In the genomic region with DNA sequence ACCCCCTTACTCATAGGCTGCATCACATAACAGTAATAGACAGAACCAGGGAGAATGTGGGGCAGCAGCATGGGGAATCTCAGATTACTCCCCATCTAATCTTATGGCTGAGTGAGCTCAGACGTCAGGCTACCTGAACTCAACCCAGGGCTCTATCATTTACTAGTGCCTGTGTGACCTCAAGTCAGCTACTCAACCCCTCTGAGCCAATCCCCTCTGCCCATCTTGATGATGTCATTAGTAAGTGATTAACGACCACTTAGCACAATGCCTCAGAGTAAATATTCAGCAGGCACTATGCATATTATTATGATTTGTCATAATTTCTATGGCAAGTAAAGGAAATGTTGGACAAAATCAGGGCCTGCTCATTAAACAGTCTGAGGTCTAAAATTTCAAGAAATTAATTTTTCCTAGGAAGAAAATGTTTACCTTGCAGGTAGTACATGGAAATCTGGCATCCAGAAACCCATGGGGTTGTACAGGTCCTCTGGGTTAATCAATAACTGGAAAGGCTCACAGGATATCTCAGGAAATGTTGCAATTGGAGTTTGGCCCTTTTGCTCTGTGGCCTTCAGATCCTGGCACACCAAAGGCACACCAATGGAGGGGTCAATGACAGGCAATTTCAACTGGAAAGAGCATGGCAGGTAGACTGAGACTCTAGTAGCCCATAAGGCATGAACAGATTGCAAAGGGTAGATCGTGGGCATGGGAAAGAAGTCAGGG, we compare ENCODE assay signal across 21 mouse cellular contexts.
A peak's percentile ranks its signal among the peaks of the same experiment; 100 is the strongest.
DNase-seq lines count a peak whose midpoint lies in the region; ATAC-seq and TF ChIP-seq lines count a peak whose summit lies in the region.
"Had no signal": no experiment of that assay in that cellular context is flagged by ENCODE, and none has a peak within 500 bp of the region (broad histone marks: within the 10 kb centered on the region; RNA-seq: fewer than 3 reads in every experiment).

No protein-coding gene starts in this region.

- no peaks in the 10 kb centered on the region for H3K9me3 ChIP-seq in kidney, embryonic 14.5 days (ENCODE audit: control insufficient read depth, low read length)
- H3K9me3 ChIP-seq in kidney, postnatal 0 days (replicated peaks; ENCODE audit: low read length): no peaks in the 10 kb centered on the region
- peaks cover 16% of the 10 kb centered on the region; the same call in 1 of the 2 replicates for H3K9me3 ChIP-seq in liver, embryonic 12.5 days (replicated peaks)
- H3K9me3 ChIP-seq in hindbrain, embryonic 11.5 days (ENCODE audit: control insufficient read depth, low read length): no peaks in the 10 kb centered on the region
- H3K9me3 ChIP-seq: embryonic facial prominence, embryonic 15.5 days; limb, embryonic 13.5 days; neural tube, embryonic 12.5 days had no signal

- 43% methylated on average over 3 of the region's 3 CpGs for WGBS in kidney, adult 2 months
- WGBS in kidney, embryonic 14.5 days: 55% methylated on average over 3 of the region's 3 CpGs
- WGBS in kidney, postnatal 0 days: 63% methylated on average over 3 of the region's 3 CpGs
- WGBS in liver, embryonic 12.5 days (ENCODE audit: insufficient replicate concordance): 45% methylated on average over 3 of the region's 3 CpGs
- WGBS in hindbrain, embryonic 11.5 days: 81% methylated on average over 3 of the region's 3 CpGs

- no peaks in the 10 kb centered on the region for H3K36me3 ChIP-seq in kidney, adult 2 months (ENCODE audit: control insufficient read depth, insufficient read depth, low read length)
- no peaks in the 10 kb centered on the region for H3K36me3 ChIP-seq in kidney, embryonic 14.5 days (ENCODE audit: control insufficient read depth, insufficient read depth, low read length)
- H3K36me3 ChIP-seq in kidney, postnatal 0 days (ENCODE audit: insufficient read depth, low read length): no peaks in the 10 kb centered on the region
- H3K36me3 ChIP-seq in liver, embryonic 12.5 days: no peaks in the 10 kb centered on the region
- no peaks in the 10 kb centered on the region for H3K36me3 ChIP-seq in hindbrain, embryonic 11.5 days (ENCODE audit: control insufficient read depth, insufficient read depth, low read length)
- H3K36me3 ChIP-seq: embryonic facial prominence, embryonic 15.5 days; G1E; limb, embryonic 13.5 days; neural tube, embryonic 12.5 days had no signal

- intact Hi-C loops in left cerebral cortex, postnatal 10 days (cut with DNase I): no loop called here

- no peak overlapping the region for H3K27ac ChIP-seq in kidney, adult 2 months (ENCODE audit: insufficient read depth, low read depth, low read length)
- no peak overlapping the region for H3K27ac ChIP-seq in kidney, embryonic 14.5 days (ENCODE audit: low read depth, low read length)
- no peak overlapping the region for H3K27ac ChIP-seq in kidney, postnatal 0 days
- 0 out of 2 replicates have a peak overlapping the region, but pooled peaks have one; percentile 16 for H3K27ac ChIP-seq in liver, embryonic 12.5 days
- H3K27ac ChIP-seq in hindbrain, embryonic 11.5 days (ENCODE audit: low read depth, low read length): no peak overlapping the region
- H3K27ac ChIP-seq: embryonic facial prominence, embryonic 15.5 days; hindbrain, embryonic 14.5 days; limb, embryonic 13.5 days; macrophage; neural tube, embryonic 12.5 days had no signal

- peaks cover 8% of the 10 kb centered on the region; the same call in 1 of the 2 replicates for H3K4me1 ChIP-seq in kidney, adult 2 months (ENCODE audit: control insufficient read depth, insufficient read depth, low read length)
- no peaks in the 10 kb centered on the region for H3K4me1 ChIP-seq in kidney, embryonic 14.5 days (ENCODE audit: control insufficient read depth, insufficient read depth, low read length)
- no peaks in the 10 kb centered on the region for H3K4me1 ChIP-seq in kidney, postnatal 0 days (replicated peaks; ENCODE audit: insufficient read depth, low read length)
- H3K4me1 ChIP-seq in liver, embryonic 12.5 days: no peaks in the 10 kb centered on the region
- no peaks in the 10 kb centered on the region for H3K4me1 ChIP-seq in hindbrain, embryonic 11.5 days (replicated peaks; ENCODE audit: control insufficient read depth, insufficient read depth, low read length)
- H3K4me1 ChIP-seq: embryonic facial prominence, embryonic 15.5 days; limb, embryonic 13.5 days had no signal

- H3K4me3 ChIP-seq in kidney, adult 2 months (ENCODE audit: insufficient read depth, low read depth, low read length): no peak overlapping the region
- no peak overlapping the region for H3K4me3 ChIP-seq in kidney, embryonic 14.5 days (ENCODE audit: low read length)
- no peak overlapping the region for H3K4me3 ChIP-seq in kidney, postnatal 0 days (replicated peaks; ENCODE audit: low read depth, low read length)
- no peak overlapping the region for H3K4me3 ChIP-seq in liver, embryonic 12.5 days
- no peak overlapping the region for H3K4me3 ChIP-seq in hindbrain, embryonic 11.5 days (ENCODE audit: low read depth, low read length)
- H3K4me3 ChIP-seq: embryonic facial prominence, embryonic 15.5 days; limb, embryonic 13.5 days; neural tube, embryonic 12.5 days had no signal

- H3K27me3 ChIP-seq in kidney, adult 2 months (replicated peaks; ENCODE audit: control insufficient read depth, insufficient read depth, low read length): no peaks in the 10 kb centered on the region
- no peaks in the 10 kb centered on the region for H3K27me3 ChIP-seq in kidney, embryonic 14.5 days (ENCODE audit: control insufficient read depth, insufficient read depth, low read length)
- no peaks in the 10 kb centered on the region for H3K27me3 ChIP-seq in kidney, postnatal 0 days (ENCODE audit: insufficient read depth, low read length)
- no peaks in the 10 kb centered on the region for H3K27me3 ChIP-seq in liver, embryonic 12.5 days (replicated peaks)
- no peaks in the 10 kb centered on the region for H3K27me3 ChIP-seq in hindbrain, embryonic 11.5 days (ENCODE audit: control insufficient read depth, insufficient read depth, low read length)
- H3K27me3 ChIP-seq: embryonic facial prominence, embryonic 15.5 days; limb, embryonic 13.5 days; neural tube, embryonic 12.5 days had no signal

- no peak for ATAC-seq in kidney, embryonic 14.5 days (ENCODE audit: low FRiP score, low TSS enrichment)
- no peak; the same call in 1 of the 2 replicates for ATAC-seq in kidney, postnatal 0 days (replicated peaks; ENCODE audit: low FRiP score, low read depth)
- ATAC-seq in liver, embryonic 12.5 days: peak; percentile 81
- ATAC-seq in hindbrain, embryonic 11.5 days (ENCODE audit: low FRiP score): no peak
- ATAC-seq: activated CD4-positive, CD25-positive, alpha-beta regulatory T cell, adult 4 months had no signal

- DNase-seq in kidney, adult 2 months: peak; percentile 81
- peak; percentile 6 for DNase-seq in kidney, postnatal 0 days (ENCODE audit: low spot score)
- peak; percentile 76 for DNase-seq in yolk sac, embryonic 10.5 days (ENCODE audit: low spot score)
- no peak for DNase-seq in adrenal gland, postnatal 4 days (ENCODE audit: low spot score in 2 of 2)
- DNase-seq in left cerebral cortex, postnatal 10 days (ENCODE audit: extremely low spot score in 1 of 2, low spot score in 2 of 2): no peak
- no peak for DNase-seq in hindbrain, embryonic 11.5 days (ENCODE audit: low spot score)
- DNase-seq: adrenal gland, postnatal 10 days; cerebellum, adult 11 months; cerebellum, postnatal 25 days; right cerebral cortex, postnatal 4 days; thymus, postnatal 25 days had no signal

- no peak overlapping the region for H3K4me2 ChIP-seq in kidney, embryonic 14.5 days (replicated peaks; ENCODE audit: low read depth, low read length)
- no peak overlapping the region for H3K4me2 ChIP-seq in kidney, postnatal 0 days (ENCODE audit: low read length)
- no peak overlapping the region for H3K4me2 ChIP-seq in liver, embryonic 12.5 days
- no peak overlapping the region for H3K4me2 ChIP-seq in hindbrain, embryonic 11.5 days (replicated peaks; ENCODE audit: low read depth, low read length)
- H3K4me2 ChIP-seq: embryonic facial prominence, embryonic 15.5 days; hindbrain, embryonic 14.5 days; limb, embryonic 13.5 days; midbrain, embryonic 11.5 days; neural tube, embryonic 12.5 days had no signal

- H3K9ac ChIP-seq in kidney, embryonic 14.5 days (ENCODE audit: low read depth, low read length): no peak overlapping the region
- no peak overlapping the region for H3K9ac ChIP-seq in kidney, postnatal 0 days (ENCODE audit: low read depth, low read length)
- H3K9ac ChIP-seq in liver, embryonic 12.5 days: no peak overlapping the region
- H3K9ac ChIP-seq in hindbrain, embryonic 11.5 days (ENCODE audit: low read depth, low read length): no peak overlapping the region
- H3K9ac ChIP-seq: embryonic facial prominence, embryonic 15.5 days; hindbrain, embryonic 14.5 days; limb, embryonic 13.5 days; neural tube, embryonic 12.5 days had no signal

- no peak for TF ChIP-seq POLR2A in kidney, adult 2 months (IDR thresholded peaks at IDR 0.05; ENCODE audit: low read depth, low read length)

- TF ChIP-seq CTCF in kidney, adult 2 months (conservative IDR thresholded peaks at IDR 0.05; ENCODE audit: insufficient read depth, insufficient read length, low read depth, low read length): no peak
- no peak for TF ChIP-seq CTCF in kidney, postnatal 0 days (IDR thresholded peaks at IDR 0.05; ENCODE audit: low read depth)

Comparison
In these comparisons a context has a peak if more than half of its experiments do, and no peak if none do; other contexts are left out.
1. DNase-seq: peak in kidney, adult 2 months (single experiment), kidney, postnatal 0 days (single experiment) and yolk sac, embryonic 10.5 days (single experiment); none in adrenal gland, postnatal 4 days (0 of 2), left cerebral cortex, postnatal 10 days (0 of 2) and hindbrain, embryonic 11.5 days (single experiment).